Mouse (Mus musculus): ENCODE results near the gene BC025920. TPM values are rescaled to one million over a fixed set of nuclear protein-coding genes. Genes with fewer than 3 reads are reported as not detected.

The BC025920 gene
- polyA plus RNA-seq, 1 experiment from 2014 or later, result 0.89 TPM

DNA sequence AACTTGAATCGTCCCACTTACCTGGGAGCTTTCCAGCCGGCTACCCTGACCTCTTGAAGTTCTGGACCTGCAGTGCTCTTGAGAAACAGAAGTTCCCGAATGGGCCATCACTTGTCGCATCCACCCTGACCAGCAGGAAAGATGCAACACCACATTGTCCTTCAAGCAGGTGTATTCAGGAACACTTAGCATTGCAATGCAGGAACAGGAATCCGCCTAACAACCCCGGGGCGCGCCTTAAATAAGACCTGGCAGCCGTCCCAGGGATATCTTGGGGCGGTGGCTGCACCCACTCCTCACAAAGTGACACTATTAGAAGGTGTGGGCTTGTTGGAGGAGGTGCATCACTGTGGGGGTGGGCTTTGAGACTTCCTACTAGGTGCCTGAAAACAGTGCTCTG is 49.1 kb downstream of the BC025920 start:
- Histone ChIP-seq H3K4me1 (ENCODE audit: control insufficient read depth, insufficient read depth, low read length) (no peaks in the 10 kb centered on the region), H3K9ac (ENCODE audit: low read length) (no peak overlapping the region), H3K9me3 (ENCODE audit: control insufficient read depth, low read length) (peaks cover 24% of the 10 kb centered on the region), H3K36me3 (ENCODE audit: control insufficient read depth, insufficient read depth, low read length) (peaks cover 6% of the 10 kb centered on the region), H3K4me2 (no peak overlapping the region), H3K4me3 (ENCODE audit: low read depth, low read length) (no peak overlapping the region), H3K27ac (ENCODE audit: low read depth, low read length) (no peak overlapping the region), H3K27me3 (ENCODE audit: control insufficient read depth, insufficient read depth, low read length) (no peaks in the 10 kb centered on the region)
- no peak for ATAC-seq (ENCODE audit: low FRiP score)
- 91% methylated on average over 10 of the region's 10 CpGs for WGBS
- DNase-seq (ENCODE audit: low spot score, missing footprints), result no peak

DNA sequence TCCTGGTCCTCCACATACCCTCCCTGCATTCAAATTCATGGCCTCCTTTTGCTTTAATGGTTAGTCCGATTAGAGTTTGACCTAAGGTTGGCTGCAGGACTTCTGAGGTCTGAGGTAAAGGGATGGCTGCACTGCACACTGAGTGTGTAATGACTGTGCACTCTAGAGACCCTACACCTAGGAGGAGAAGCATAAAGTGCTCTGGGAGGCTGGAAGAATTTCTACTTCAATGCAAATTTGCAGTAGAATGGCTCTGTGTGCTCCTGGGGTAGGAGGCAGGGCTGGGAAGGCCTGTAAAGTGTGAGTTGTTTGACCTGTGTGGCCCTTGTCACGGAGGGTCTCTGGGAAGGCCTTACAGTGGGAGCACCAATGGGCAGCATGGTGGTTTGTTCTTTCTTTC is 50.1 kb downstream of the BC025920 start:
- H3K9ac ChIP-seq (ENCODE audit: low read length), result no peak overlapping the region
- H3K4me1 ChIP-seq (ENCODE audit: control insufficient read depth, insufficient read depth, low read length), result no peaks in the 10 kb centered on the region
- WGBS, result 96% methylated on average over 2 of the region's 2 CpGs
- H3K4me2 ChIP-seq, result no peak overlapping the region
- H3K27me3 ChIP-seq (ENCODE audit: control insufficient read depth, insufficient read depth, low read length), result no peaks in the 10 kb centered on the region
- peaks cover 19% of the 10 kb centered on the region for H3K9me3 ChIP-seq (ENCODE audit: control insufficient read depth, low read length)
- peaks cover 6% of the 10 kb centered on the region for H3K36me3 ChIP-seq (ENCODE audit: control insufficient read depth, insufficient read depth, low read length)
- H3K27ac ChIP-seq (ENCODE audit: low read depth, low read length), result no peak overlapping the region
- DNase-seq (ENCODE audit: low spot score, missing footprints), result peak; percentile 70
- ATAC-seq (ENCODE audit: low FRiP score), result no peak
- no peak overlapping the region for H3K4me3 ChIP-seq (ENCODE audit: low read depth, low read length)

Other genes with a start within 250 kb of the BC025920 start
- gene Mfsd12, start 248.8 kb upstream of the BC025920 start, polyA plus RNA-seq (2014; fragmentation: Nextera tagmentation; extraction: Ambion mirVana), result 2.8 and 4.4 TPM in 2 replicates
- 0.12 TPM in 1 of 2 replicates, not detected in the other for gene 4930404N11Rik, start 240.5 kb upstream of the BC025920 start, polyA plus RNA-seq (2014; fragmentation: Nextera tagmentation; extraction: Ambion mirVana)
- 94.3 and 104 TPM in 2 replicates for gene Fzr1, start 227.8 kb upstream of the BC025920 start, polyA plus RNA-seq (2014; fragmentation: Nextera tagmentation; extraction: Ambion mirVana)
- 43.3 and 53.7 TPM in 2 replicates for gene Dohh, start 221.8 kb upstream of the BC025920 start, polyA plus RNA-seq (2014; fragmentation: Nextera tagmentation; extraction: Ambion mirVana)
- 2.7 and 2.9 TPM in 2 replicates for gene Gm48551, start 221.8 kb upstream of the BC025920 start, polyA plus RNA-seq (2014; fragmentation: Nextera tagmentation; extraction: Ambion mirVana)
- gene Gm48552, start 217.3 kb upstream of the BC025920 start, polyA plus RNA-seq (2014; fragmentation: Nextera tagmentation; extraction: Ambion mirVana), result 0.20 and 0.47 TPM in 2 replicates
- 2.3 and 2.7 TPM in 2 replicates for gene Smim24, start 213.2 kb upstream of the BC025920 start, polyA plus RNA-seq (2014; fragmentation: Nextera tagmentation; extraction: Ambion mirVana)
- gene Nfic, start 150.6 kb upstream of the BC025920 start, polyA plus RNA-seq (2014; fragmentation: Nextera tagmentation; extraction: Ambion mirVana), result 6.6 and 6.9 TPM in 2 replicates
- gene Celf5, start 123.6 kb upstream of the BC025920 start, polyA plus RNA-seq (2014; fragmentation: Nextera tagmentation; extraction: Ambion mirVana), result 10.0 and 13.1 TPM in 2 replicates
- 40.4 and 44.5 TPM in 2 replicates for gene Ncln, start 109.9 kb upstream of the BC025920 start, polyA plus RNA-seq (2014; fragmentation: Nextera tagmentation; extraction: Ambion mirVana)
- 0.37 and 0.43 TPM in 2 replicates for gene S1pr4, start 106.1 kb upstream of the BC025920 start, polyA plus RNA-seq (2014; fragmentation: Nextera tagmentation; extraction: Ambion mirVana)
- 1.1 and 1.4 TPM in 2 replicates for gene Gna15, start 82.0 kb upstream of the BC025920 start, polyA plus RNA-seq (2014; fragmentation: Nextera tagmentation; extraction: Ambion mirVana)
- 55.8 and 59.3 TPM in 2 replicates for gene Gna11, start 61.1 kb upstream of the BC025920 start, polyA plus RNA-seq (2014; fragmentation: Nextera tagmentation; extraction: Ambion mirVana)
- gene Aes, start 46.8 kb upstream of the BC025920 start, polyA plus RNA-seq (2014; fragmentation: Nextera tagmentation; extraction: Ambion mirVana), result 306 and 325 TPM in 2 replicates
- gene Tle2, start 31.7 kb upstream of the BC025920 start, polyA plus RNA-seq (2014; fragmentation: Nextera tagmentation; extraction: Ambion mirVana), result 6.0 and 6.2 TPM in 2 replicates
- 4.6 and 6.0 TPM in 2 replicates for gene Tle6, start 5.2 kb upstream of the BC025920 start, polyA plus RNA-seq (2014; fragmentation: Nextera tagmentation; extraction: Ambion mirVana)
- 36.6 and 38.9 TPM in 2 replicates for gene Sirt6, start 21.5 kb downstream of the BC025920 start, polyA plus RNA-seq (2014; fragmentation: Nextera tagmentation; extraction: Ambion mirVana)
- gene Ankrd24, start 22.3 kb downstream of the BC025920 start, polyA plus RNA-seq (2014; fragmentation: Nextera tagmentation; extraction: Ambion mirVana), result 4.2 and 4.6 TPM in 2 replicates
- gene Gm10778, start 42.8 kb downstream of the BC025920 start, polyA plus RNA-seq (2014; fragmentation: Nextera tagmentation; extraction: Ambion mirVana), result 6.5 and 6.7 TPM in 2 replicates
- gene Zfp433, start 98.6 kb downstream of the BC025920 start, polyA plus RNA-seq (2014; fragmentation: Nextera tagmentation; extraction: Ambion mirVana), result 19.7 and 22.9 TPM in 2 replicates
- gene Gm3055, start 164.9 kb downstream of the BC025920 start, polyA plus RNA-seq (2014; fragmentation: Nextera tagmentation; extraction: Ambion mirVana), result 17.8 and 20.4 TPM in 2 replicates
- 3.6 and 4.2 TPM in 2 replicates for gene Gm4767, start 205.9 kb downstream of the BC025920 start, polyA plus RNA-seq (2014; fragmentation: Nextera tagmentation; extraction: Ambion mirVana)

All from midbrain, embryonic 11.5 days (tissue).